Mouse (Mus musculus): ENCODE measurements around the gene Pou4f1.
"Not testable (repeated sequence)": the region's sequence is repeated elsewhere in the genome, so short reads cannot be mapped to it uniquely, and the experiment has no call there.

The Pou4f1 gene

GRCm38 (mm10) chr14:104467966-104468622, at the start of gene Pou4f1:
Gene Pou4f1, minus strand, starts transcription at chr14:104467999.
- DNase-seq (ENCODE audit: inconsistent ontology term) = peak; percentile 66

- no peak for DNase-seq (ENCODE audit: inconsistent ontology term)
Observed at GRCm38 (mm10) chr14:104511664-104512063, 43.9 kb upstream of the Pou4f1 start.

GRCm38 (mm10) chr14:104502761-104503160, 35.0 kb upstream of the Pou4f1 start:
- DNase-seq (ENCODE audit: inconsistent ontology term) = not testable (repeated sequence)

GRCm38 (mm10) chr14:104479751-104480150, 12.0 kb upstream of the Pou4f1 start:
- DNase-seq (ENCODE audit: inconsistent ontology term) = no peak

GRCm38 (mm10) chr14:104478593-104478992, 10.8 kb upstream of the Pou4f1 start:
- no peak for DNase-seq (ENCODE audit: inconsistent ontology term)

- no peak for DNase-seq (ENCODE audit: inconsistent ontology term)
Observed at GRCm38 (mm10) chr14:104477616-104478015, 9.8 kb upstream of the Pou4f1 start.

- no peak for DNase-seq (ENCODE audit: inconsistent ontology term)
Observed at GRCm38 (mm10) chr14:104475438-104475837, 7.6 kb upstream of the Pou4f1 start.

GRCm38 (mm10) chr14:104468623-104468970, 798 bp upstream of the Pou4f1 start:
- DNase-seq (ENCODE audit: inconsistent ontology term) = no peak

GRCm38 (mm10) chr14:104467133-104467965, 450 bp downstream of the Pou4f1 start:
- DNase-seq (ENCODE audit: inconsistent ontology term) = no peak

GRCm38 (mm10) chr14:104466557-104466956, 1.2 kb downstream of the Pou4f1 start:
- no peak for DNase-seq (ENCODE audit: inconsistent ontology term)

- no peak for DNase-seq (ENCODE audit: inconsistent ontology term)
Observed at GRCm38 (mm10) chr14:104465483-104466235, 2.1 kb downstream of the Pou4f1 start.

- no peak for DNase-seq (ENCODE audit: inconsistent ontology term)
Observed at GRCm38 (mm10) chr14:104464841-104465240, 3.0 kb downstream of the Pou4f1 start.

GRCm38 (mm10) chr14:104463631-104464250, 4.1 kb downstream of the Pou4f1 start:
- no peak for DNase-seq (ENCODE audit: inconsistent ontology term)

GRCm38 (mm10) chr14:104461286-104462240, 6.2 kb downstream of the Pou4f1 start:
- DNase-seq (ENCODE audit: inconsistent ontology term) = no peak

GRCm38 (mm10) chr14:104460325-104461285, 7.2 kb downstream of the Pou4f1 start:
- DNase-seq (ENCODE audit: inconsistent ontology term) = no peak

- DNase-seq (ENCODE audit: inconsistent ontology term) = no peak
Observed at GRCm38 (mm10) chr14:104459513-104460111, 8.2 kb downstream of the Pou4f1 start.

GRCm38 (mm10) chr14:104458728-104459512, 8.9 kb downstream of the Pou4f1 start:
- DNase-seq (ENCODE audit: inconsistent ontology term) = no peak

GRCm38 (mm10) chr14:104457966-104458710, 9.7 kb downstream of the Pou4f1 start:
- DNase-seq (ENCODE audit: inconsistent ontology term) = no peak
